Mouse (Mus musculus) layer of hippocampus, adult 8-10 months (tissue): Measurements from ENCODE around the gene Zfp618. TPM values are rescaled to one million over a fixed set of nuclear protein-coding genes. Genes with fewer than 3 reads are reported as not detected.

Experiments
- DNase-seq, 2 experiments: peaks; one replicate each; pipeline ENCODE4 v3.0.0; 2022; ENCODE audit warnings: low spot score in 2 of 2
- total RNA-seq, 4 experiments: library from RNA; stranded (reverse); gene quantifications; 2 replicates each; pipeline ENCODE4 v1.2.4; 2022

Gene Zfp618
- 1 to 10 TPM; 3.3 to 4.4 (median 3.5) TPM for total RNA-seq

GRCm38 (mm10) chr4:62965497-62966302 is at the start of gene Zfp618:
Zfp618 (plus strand) TSS chr4:62965573.
- DNase-seq: no peak

DNA sequence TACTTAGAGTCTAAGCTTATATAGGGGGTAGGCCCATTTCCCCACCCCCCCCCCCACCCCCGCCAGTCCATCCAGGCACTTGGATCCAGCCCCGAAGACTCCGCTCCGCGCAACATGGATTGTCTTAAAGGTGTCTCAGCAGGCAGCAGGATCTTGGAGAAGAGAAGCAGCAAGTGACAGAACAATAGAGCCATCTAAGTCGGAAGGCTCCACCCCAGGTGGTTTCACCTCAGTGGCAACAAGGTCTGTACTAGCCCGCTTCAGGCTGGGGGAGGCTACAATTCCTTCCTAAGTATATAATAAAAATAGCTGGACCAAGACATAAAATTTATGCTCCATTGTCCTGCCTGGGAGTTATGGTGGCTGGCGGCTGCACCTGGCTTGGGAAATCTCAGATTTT is 48.3 kb upstream of the Zfp618 start:
- DNase-seq: no peak

- no peak for DNase-seq
Measured at GRCm38 (mm10) chr4:62933798-62934197, 31.6 kb upstream of the Zfp618 start.

GRCm38 (mm10) chr4:62935589-62936218 is 29.7 kb upstream of the Zfp618 start:
- DNase-seq: no peak

- DNase-seq: no peak
Measured at GRCm38 (mm10) chr4:62941961-62942892, 23.1 kb upstream of the Zfp618 start.

- DNase-seq: no peak
Measured at GRCm38 (mm10) chr4:62944326-62944879, 21.0 kb upstream of the Zfp618 start.

GRCm38 (mm10) chr4:62963806-62964205 is 1.6 kb upstream of the Zfp618 start:
- no peak for DNase-seq

DNA sequence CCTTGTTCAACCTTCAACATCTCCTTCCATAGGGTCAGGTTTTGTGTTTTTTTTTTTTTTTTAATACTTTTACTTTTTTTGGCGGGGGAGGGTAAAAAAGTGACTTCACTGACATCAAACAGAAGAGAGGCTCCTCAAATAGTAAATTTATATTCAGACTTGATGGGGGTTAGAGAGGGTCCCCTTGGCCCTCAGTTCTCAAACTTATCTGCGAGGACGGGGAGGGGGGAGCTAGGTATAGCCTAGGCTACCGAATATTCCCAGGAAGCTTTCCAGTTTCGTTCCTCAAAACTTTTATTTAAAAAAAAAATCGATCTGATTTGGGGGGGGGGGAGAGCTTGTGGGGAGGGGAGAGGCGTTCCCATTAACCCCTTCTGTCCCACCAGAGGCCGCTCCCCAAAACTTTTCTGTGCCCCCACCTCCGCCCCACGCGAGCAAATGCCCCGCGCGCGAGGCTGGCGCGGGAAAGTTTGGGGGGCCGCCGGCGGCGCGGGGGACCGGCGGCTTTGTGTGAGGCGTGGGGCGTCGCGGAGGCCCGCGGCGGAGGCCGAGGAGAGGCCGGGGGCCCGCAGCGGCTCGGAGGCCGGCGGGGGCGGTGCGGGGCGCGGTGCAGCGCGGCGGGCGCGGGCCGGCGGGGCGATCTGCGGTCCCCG is 403 bp upstream of the Zfp618 start:
- no peak for DNase-seq

DNA sequence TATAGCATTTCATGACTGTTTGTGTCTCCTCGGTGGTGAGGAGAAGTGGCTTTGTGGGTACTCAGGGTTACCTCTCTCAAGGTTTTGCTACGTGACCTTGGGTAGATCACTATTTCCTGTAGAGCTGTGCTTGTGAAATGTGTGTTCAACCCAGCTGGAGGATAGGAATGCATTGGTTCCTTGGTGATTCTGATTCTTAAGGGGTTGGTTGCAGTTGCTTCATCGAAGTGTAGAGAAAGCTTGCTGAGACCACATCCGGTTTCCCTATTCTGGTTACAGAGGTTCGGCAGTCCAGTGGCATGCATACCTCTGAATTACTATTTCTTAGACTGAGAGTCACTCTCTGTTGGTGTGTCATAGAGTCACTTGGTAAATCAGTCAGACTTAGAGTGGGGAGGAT is 4.2 kb downstream of the Zfp618 start:
- DNase-seq: no peak

GRCm38 (mm10) chr4:62971991-62972390 is 6.6 kb downstream of the Zfp618 start:
- no peak for DNase-seq

DNA sequence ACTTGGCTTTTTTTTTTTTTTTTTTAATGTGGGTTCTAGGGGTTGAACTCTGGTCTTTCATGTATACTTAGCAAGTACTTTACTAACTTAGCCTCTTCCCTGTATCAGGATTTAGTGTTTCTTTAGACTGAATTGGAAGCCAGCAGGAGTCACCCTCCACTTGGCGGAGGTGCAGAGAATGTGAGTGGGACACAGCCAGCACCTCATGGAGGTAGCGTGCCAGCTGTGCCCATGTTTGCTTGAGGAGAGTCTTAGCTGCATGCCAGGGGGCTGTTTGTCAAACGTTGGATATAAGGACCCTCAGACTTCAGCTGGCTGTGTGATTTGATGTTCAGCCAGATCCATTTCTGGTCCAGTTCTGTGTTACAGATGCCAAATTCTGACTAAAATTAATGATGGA is 7.7 kb downstream of the Zfp618 start:
- DNase-seq: no peak

- no peak for DNase-seq
Measured at GRCm38 (mm10) chr4:62974901-62975300, 9.5 kb downstream of the Zfp618 start.

GRCm38 (mm10) chr4:62975541-62975940 is 10.2 kb downstream of the Zfp618 start:
- no peak for DNase-seq

DNA sequence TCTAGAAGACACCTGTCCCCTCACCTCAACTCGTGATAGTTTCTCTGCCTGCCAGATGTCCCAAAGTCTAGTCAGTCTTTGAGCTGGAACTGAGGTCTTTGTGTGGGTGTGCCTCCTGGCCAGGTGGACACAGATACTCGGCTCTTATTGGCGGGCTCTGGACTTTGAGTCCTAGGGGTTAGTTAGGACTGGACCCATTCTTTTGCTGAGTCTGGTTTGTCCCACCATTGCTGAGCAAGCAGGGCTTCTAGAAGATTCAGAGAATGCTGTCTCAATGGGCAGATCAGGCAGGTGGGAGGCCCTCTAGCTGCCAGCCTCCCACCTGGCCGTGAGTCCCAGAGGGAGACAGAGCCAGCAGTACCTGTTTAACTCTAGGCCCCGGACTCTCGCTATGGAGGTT is 12.1 kb downstream of the Zfp618 start:
- no peak for DNase-seq

DNA sequence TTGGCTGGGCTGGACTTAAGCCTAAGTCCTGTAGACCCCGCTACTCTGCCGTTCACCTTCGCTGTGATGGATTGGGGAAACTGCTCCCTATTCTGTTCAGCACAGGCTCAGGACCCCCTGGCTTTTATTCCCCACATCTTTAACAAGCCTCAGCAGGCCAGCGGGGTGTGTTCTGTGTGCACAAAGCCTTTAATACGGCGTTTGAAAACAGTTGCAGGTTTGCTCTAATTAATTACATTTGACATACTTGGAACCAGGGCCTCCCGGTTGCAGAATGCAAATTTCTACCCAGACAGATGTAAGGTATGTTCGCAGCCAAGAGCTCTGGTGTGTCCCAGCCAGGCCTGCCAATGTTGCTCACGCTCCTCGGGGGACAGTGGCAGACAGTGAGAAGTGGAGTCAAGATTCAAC is 13.1 kb downstream of the Zfp618 start:
- no peak for DNase-seq

GRCm38 (mm10) chr4:62981572-62981971 is 16.2 kb downstream of the Zfp618 start:
- no peak for DNase-seq

DNA sequence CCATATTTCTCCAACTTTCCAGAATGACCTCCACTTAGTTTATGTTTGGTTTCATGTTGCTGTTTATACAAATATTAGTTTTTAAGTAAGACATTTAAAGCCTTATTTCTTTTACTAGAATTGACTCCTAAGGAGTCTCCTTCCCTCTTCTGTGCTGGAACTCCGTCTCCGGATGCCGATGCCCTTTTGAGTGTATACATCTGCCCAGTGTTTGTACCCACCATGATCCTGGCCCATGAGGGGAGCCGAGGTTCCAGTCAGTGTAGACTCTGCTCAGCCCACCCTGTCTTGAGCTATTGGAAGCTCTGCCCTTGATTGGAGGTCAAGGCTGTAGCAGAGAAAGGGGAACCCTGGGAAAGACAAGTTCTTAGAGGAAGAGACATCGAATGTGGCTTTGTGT is 18.2 kb downstream of the Zfp618 start:
- DNase-seq: no peak

GRCm38 (mm10) chr4:62991336-62991735 is 26.0 kb downstream of the Zfp618 start:
- peak in 1 of 2 experiments; percentile 25 for DNase-seq

GRCm38 (mm10) chr4:62993190-62993589 is 27.8 kb downstream of the Zfp618 start:
- no peak for DNase-seq

DNA sequence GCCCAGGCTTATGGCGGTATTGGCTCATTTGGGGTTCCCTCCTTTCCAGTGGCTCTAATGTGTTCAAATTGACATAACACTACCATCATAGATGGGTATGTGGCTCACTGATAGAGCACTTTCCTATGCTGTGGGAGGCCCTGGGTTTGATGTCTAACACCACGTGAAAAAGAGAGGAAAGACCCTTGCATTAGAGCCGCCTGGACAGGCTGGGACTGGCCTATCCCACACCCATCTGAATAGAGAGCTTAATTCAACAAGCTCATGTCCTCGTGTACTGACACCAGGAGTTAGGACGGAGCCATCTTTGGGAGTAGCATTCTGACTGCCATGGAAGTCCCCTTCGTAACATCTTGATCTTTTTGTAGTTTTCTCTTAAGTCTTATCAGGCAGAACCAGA is 32.2 kb downstream of the Zfp618 start:
- DNase-seq: no peak

DNA sequence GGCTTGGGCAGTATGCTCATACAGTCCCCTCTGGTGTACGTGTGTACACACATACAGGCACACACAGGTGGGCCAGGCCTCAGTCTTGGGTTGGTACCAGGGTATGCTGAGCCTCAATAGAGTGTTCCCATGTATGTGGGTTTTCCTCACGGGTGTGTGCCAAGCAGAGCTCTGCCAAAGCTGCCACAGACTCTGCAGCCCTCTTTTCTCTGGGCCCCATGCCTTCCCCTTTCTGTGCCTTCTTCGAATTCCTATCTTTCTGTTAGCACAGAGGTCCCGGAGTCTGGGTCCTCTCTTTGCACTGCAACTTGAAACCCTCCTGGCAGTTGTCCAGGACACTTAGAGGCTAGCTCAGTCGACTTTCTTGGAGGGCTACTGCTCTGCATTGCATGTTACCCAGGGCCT is 33.1 kb downstream of the Zfp618 start:
- DNase-seq: no peak
